Mouse (Mus musculus) A20 (cell line): Measurements from ENCODE around the gene Gna13.

Experiments used
- DNase-seq: peaks from one replicate; pipeline ENCODE4 v3.0.0-alpha.2; 2011; ENCODE audit warnings: low read depth, low spot score

The Gna13 gene

DNA sequence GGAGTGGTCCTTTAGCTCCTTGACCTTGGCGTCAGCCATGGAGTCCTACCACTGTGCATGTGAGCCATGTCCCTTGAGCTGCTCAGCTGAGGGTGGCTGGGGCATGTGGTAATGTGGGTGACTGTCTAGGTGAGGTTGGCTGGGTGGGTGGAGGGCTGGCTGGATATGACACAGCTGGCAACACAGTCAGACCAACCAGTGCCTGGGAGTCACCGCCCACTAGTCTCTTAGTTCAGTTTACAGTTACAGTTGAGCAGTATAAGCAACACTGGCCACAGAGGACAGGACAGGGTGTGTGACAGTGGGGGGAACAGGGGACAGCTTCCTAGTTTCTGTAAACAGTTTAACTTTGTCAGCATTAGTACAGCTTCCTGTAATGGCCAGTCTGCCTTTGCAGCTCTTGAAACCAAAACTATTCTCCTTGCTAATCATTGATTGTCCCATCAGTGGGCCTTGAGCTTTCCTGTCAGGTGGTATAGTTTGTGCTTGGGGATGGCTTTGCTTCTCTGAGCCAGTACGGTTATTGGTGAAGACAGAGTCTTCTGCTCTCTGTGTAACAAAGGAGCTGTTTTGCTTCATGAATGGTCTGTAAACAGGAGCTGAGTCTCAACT is 6.5 kb downstream of the Gna13 start:
- peak; percentile 30 for DNase-seq

- peak; percentile 78 for DNase-seq
Observed at GRCm38 (mm10) chr11:109375412-109375811, 12.8 kb downstream of the Gna13 start.

GRCm38 (mm10) chr11:109376484-109377143 is 14.0 kb downstream of the Gna13 start:
- no peak for DNase-seq

DNA sequence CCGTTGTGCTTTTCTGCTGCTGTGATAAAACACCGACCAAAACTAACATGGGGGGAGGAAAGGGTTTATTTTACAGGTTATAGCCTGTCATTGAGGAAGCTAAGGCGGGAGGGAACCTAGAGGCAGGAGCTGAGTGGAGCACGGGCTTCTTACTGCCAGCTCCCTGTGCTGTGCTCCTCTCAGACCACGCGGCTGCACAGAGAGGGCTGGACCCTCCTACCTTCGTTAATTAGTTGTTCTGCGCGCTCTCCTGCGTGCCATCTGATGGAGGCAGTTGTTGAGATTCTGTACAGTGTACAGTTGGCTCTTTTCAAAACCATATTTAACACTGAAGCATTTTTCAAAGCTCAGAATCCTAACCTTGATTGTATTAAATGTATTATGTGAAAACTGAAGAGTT is 14.8 kb downstream of the Gna13 start:
- no peak for DNase-seq

GRCm38 (mm10) chr11:109378051-109378450 is 15.4 kb downstream of the Gna13 start:
- DNase-seq: no peak

- DNase-seq: no peak
Observed at GRCm38 (mm10) chr11:109380662-109381061, 18.0 kb downstream of the Gna13 start.

GRCm38 (mm10) chr11:109385296-109385695 is 22.7 kb downstream of the Gna13 start:
- DNase-seq: no peak

DNA sequence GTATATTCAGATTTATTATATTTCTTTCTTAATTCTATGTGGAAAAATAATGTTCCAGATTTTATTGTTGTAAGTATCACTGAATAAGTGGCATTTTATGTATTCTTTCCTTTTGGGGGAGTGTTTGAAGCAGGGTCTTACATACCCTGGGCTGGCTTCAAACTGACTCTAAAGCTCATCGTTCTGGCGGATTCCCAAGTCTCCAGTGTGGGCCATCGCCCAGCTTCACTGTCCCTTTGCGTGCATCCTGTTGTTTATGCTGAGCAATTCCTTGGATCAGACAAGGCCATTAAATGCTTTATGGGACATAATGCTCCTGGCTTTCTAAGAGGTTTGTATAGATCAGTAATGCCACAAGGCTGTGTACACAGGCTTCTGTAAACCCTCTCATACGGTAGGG is 26.4 kb downstream of the Gna13 start:
- DNase-seq: no peak

DNA sequence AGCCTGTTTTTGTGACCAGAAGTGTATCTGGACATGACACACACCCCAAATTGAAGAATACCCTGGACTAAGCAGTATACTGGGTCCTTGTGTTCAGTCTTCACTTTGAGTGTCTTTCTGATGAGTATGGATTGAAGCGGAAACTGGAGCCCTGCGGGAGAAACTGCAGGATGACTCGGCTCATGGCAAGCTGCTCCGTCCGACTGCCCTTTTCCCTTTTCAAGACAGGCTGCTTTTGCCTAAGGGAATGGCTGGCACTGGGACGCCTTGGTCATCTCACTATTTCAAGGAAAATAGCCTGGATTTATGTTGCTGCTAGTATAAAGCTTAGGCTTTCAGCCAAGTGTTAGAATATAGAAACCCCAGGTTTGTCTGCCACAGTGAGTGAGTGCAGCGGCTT is 28.6 kb downstream of the Gna13 start:
- DNase-seq: no peak

GRCm38 (mm10) chr11:109391760-109392159 is 29.1 kb downstream of the Gna13 start:
- DNase-seq: no peak

GRCm38 (mm10) chr11:109392601-109393000 is 30.0 kb downstream of the Gna13 start:
- DNase-seq: no peak

- no peak for DNase-seq
Observed at GRCm38 (mm10) chr11:109394758-109395157, 32.1 kb downstream of the Gna13 start.

- DNase-seq: no peak
Observed at GRCm38 (mm10) chr11:109395291-109395690, 32.7 kb downstream of the Gna13 start.

GRCm38 (mm10) chr11:109406431-109406830 is 43.8 kb downstream of the Gna13 start:
- DNase-seq: no peak

- DNase-seq: peak; percentile 95
Observed at GRCm38 (mm10) chr11:109410197-109410980, 47.8 kb downstream of the Gna13 start.

- no peak for DNase-seq
Observed at GRCm38 (mm10) chr11:109413617-109414016, 51.0 kb downstream of the Gna13 start, which contains the start of gene 9930022D16Rik. Gene 9930022D16Rik (plus strand): TSS chr11:109413917.

DNA sequence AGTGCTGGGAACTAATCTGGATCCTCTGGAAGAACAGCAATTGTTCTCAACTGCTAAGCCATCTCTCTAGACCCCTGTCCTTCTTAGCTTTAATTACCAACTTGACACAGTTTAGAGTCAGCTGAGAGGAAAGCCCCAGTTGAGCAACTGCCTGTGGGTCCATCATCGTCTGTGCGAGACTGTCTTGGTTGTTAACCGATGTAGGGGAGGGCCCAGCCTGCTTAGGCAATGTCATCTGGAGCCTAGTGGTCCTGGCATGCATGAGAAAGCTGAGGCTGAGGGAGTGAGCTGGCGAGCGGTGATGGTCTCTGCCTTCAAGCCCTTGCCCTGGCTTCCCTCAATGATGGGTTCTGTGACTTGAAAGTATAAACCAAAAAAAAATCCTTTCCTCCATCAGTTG is 52.2 kb downstream of the Gna13 start:
- no peak for DNase-seq

DNA sequence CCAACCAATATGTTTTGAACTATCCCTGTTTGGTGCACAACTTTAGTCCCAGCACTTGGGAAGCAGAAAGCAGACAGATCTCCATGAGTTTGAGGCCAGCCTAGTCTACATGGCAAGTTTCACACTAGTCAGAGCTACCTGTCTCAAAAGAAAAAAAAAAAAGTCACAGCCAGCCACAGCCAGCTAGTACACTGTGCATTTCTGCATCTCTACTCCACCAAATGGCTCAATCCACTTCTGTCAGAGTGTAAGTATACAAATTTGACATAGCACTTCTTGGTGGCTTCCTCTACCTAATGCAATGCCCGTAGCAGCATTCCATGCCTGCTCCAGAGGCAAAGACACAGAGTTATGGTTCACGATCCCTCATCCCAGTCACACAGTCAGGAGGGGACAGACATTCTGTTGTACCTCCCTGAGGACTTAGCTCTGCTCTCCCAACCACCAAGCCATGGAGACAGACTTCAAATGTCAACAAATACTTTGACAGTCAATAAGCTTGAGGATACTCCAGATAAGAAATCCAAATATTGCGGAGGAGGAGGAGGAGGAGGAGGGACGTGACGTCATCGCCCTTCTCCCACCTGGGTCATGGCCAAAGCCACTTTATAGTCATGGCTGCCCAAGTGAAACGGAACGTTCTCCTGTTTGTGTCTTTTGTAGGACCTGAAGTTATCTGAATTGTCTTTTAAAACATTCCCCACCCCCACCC is 54.2 kb downstream of the Gna13 start:
- peak; percentile 46 for DNase-seq

DNA sequence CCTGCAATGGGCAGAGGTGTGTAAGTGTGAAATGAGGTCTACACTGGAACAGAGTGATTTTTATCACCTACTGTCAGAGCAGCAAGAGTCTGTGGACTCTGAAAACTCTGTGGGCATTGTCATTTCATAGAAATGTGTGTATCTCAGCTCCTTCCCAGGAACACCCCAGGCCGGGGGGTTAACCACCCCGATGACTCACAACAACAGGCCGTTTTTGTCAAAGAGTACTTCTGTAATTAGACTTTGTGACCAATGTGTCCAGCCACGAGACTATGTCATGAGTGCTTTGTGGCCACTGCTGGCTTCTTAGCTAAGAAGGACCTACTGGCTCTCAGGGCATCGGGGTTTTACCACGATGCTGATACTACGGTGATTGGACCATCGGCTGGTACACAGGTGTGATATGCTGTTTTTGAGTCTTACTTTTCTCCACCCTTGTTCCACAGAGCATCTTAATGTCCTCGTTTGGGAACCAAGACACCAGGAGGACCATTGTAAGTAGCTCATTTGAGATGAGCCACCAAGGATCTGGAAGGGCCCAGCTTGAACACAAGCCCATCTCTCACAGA is 54.9 kb downstream of the Gna13 start:
- DNase-seq: peak; percentile 53

DNA sequence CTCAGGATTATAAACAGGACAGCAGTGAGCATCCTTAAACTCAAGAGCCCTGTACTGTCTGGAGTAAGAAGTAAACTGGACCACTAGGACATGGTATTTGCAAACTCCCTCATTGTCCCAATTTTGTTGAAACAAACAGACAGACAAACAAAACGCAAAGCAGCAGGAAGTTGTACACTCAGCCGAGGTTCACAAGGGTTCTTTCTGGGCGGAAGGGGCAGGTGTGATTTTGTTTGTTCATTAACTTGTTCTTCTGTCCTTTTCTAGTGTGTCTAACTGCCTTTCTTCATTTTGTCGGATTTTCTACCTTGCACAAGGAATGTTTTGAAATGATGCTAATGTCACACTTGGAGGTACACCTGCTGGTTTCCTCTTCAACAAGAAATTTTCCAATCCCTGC is 56.8 kb downstream of the Gna13 start:
- peak; percentile 76 for DNase-seq

DNA sequence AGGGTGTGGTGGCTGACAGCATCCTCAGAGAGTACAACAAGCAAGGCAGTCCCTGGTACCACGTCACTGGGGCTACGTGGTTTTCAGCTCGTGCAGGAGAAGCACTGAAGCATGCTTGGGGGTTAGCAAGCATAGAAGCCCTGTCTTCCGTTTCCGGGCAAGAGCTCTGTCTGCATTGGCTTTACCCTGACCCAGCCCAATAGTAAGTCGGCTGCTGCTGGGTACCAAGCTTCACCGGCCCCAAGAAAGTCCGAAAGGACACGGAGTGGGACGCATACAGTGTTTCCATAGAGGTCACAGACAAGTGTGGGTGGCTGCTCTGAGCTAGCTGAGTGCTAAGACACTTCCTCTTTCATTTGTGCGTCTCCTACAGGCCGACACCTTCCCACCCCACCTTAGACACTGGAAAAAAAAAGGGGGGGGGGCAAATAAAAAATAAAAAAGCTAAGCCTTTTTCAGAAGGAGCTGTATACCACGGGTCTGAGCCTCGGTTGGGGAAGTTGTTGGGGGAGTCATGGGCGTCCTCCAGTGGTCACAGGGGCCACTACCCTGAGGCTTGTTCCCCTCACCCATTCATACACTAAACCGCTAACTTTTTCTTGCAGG is 57.4 kb downstream of the Gna13 start:
- peak; percentile 97 for DNase-seq
